Mouse (Mus musculus): Measurements from ENCODE around the gene Clec3b.

- TF ChIP-seq CTCF (IDR thresholded peaks at IDR 0.05; ENCODE audit: low read depth) = no peak
- no peak for TF ChIP-seq EP300 (IDR thresholded peaks at IDR 0.05; ENCODE audit: low read depth)
Measured at GRCm38 (mm10) chr9:123186151-123186550, 35.4 kb downstream of the Clec3b start.

Measured in liver, postnatal 0 days (tissue).